Mouse (Mus musculus): ENCODE data around the gene Kmt2b.

GRCm38 (mm10) chr7:30533941-30534632 lies 54.4 kb downstream of the Kmt2b start:
- TF ChIP-seq CTCF (IDR thresholded peaks at IDR 0.05; ENCODE audit: extremely low read depth, insufficient read length, insufficient replicate concordance, low read depth, low read length) (no peak), POLR2A (IDR thresholded peaks at IDR 0.05; ENCODE audit: low read depth, low read length) (no peak)

All from small intestine, adult 2 months (tissue).